Mouse (Mus musculus) stomach, embryonic 15.5 days (tissue): ENCODE data around the gene Anpep. TPM values are rescaled to one million over a fixed set of nuclear protein-coding genes. Genes with fewer than 3 reads are reported as not detected.

Experiments used
- ATAC-seq: fragments of 200-750 bp; cut with Nextera tagmentation; 2 replicates; pipeline ENCODE4 v1.8.0; 2017; ENCODE audit warnings: low read depth, moderate number of reproducible peaks, moderate TSS enrichment; ENCODE audit not compliant: insufficient read depth, low FRiP score
- H3K27ac ChIP-seq: fragments of 300-500 bp; sonication (generic); 2 replicates; pipeline ENCODE4 v1.5.1; 2015; ENCODE audit warnings: mild to moderate bottlenecking, inconsistent platforms
- H3K27me3 ChIP-seq: fragments of 300-500 bp; sonication (generic); replicated peaks from 2 replicates; pipeline ENCODE4 v1.6.1; 2015; ENCODE audit warnings: inconsistent platforms
- H3K36me3 ChIP-seq: fragments of 300-500 bp; sonication (generic); 2 replicates; pipeline ENCODE4 v1.6.1; 2015; ENCODE audit warnings: inconsistent platforms
- H3K4me1 ChIP-seq: fragments of 300-500 bp; sonication (generic); 2 replicates; pipeline ENCODE4 v1.6.1; 2015; ENCODE audit warnings: inconsistent platforms
- H3K4me2 ChIP-seq: fragments of 300-500 bp; sonication (generic); 2 replicates; pipeline ENCODE4 v1.6.1; 2015; ENCODE audit warnings: mild to moderate bottlenecking, inconsistent platforms
- H3K4me3 ChIP-seq: fragments of 300-500 bp; sonication (generic); replicated peaks from 2 replicates; pipeline ENCODE4 v1.5.1; 2015; ENCODE audit warnings: inconsistent platforms
- H3K9ac ChIP-seq: fragments of 300-500 bp; sonication (generic); 2 replicates; pipeline ENCODE4 v1.6.1; 2015; ENCODE audit warnings: inconsistent platforms
- H3K9me3 ChIP-seq: fragments of 300-500 bp; sonication (generic); 2 replicates; pipeline ENCODE4 v1.6.1; 2016; ENCODE audit warnings: inconsistent platforms
- WGBS: fragments of 180-500 bp; shearing (Covaris S2); methylation state at CpG from one replicate; pipeline ENCODE4 v1.1.7; 2015; 5-methylcytosine and 5-hydroxymethylcytosine counted together
- polyA plus RNA-seq: library from polyadenylated mRNA; unstranded; fragments of >200 nt; fragmentation: Nextera tagmentation; extraction: Ambion mirVana; gene quantifications from 2 replicates; pipeline ENCODE4 v1.2.1, GENCODE M21; 2015

Anpep gene
- polyA plus RNA-seq, 1 experiment from 2014 or later: 55.9 TPM

DNA sequence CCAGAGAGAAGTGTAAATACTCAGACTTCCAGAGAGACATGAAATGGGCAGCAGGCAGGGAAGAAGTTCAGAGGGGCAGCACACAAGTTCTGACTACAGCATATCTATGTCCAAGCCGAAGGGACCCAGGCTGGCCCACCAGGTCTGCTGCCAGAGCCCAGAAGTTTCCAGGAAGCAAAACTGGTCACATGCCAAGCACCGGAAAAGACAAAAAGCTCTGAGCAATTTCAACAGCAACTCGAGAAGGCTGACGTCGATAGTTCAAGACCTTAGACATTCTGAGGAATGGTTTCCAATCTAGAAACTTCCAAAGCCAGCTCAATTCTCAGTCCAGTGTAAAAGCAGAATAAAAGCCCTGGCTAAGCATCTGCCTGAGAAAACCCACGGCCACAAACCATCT, 29.3 kb downstream of the Anpep start:
- Histone ChIP-seq H3K9me3 (no peaks in the 10 kb centered on the region), H3K4me2 (no peak overlapping the region), H3K4me3 (no peak overlapping the region), H3K4me1 (no peaks in the 10 kb centered on the region), H3K36me3 (no peaks in the 10 kb centered on the region), H3K27me3 (no peaks in the 10 kb centered on the region), H3K9ac (no peak overlapping the region), H3K27ac (peak overlapping the region; percentile 27)
- 46% methylated on average over 6 of the region's 6 CpGs for WGBS
- no peak for ATAC-seq

DNA sequence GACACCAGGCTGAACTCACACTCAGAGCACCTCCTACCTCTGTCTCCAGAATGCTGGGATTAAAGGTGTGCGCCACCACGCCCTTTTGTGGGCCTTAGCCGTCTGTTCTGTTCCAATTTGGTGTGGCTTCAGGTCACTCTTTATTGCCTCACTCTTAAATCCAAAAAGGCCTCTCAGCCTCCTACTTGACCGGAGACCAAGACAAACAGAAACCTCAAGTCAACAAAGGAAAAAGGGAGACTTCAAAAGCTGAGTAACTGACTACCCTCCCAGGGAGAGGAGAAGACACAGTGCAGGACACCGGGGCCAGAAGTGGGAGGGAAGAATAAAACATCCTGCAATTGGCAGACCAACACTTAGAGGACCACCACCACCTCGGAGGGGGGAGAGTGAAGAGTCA, 29.7 kb downstream of the Anpep start:
- no peaks in the 10 kb centered on the region for H3K36me3 ChIP-seq
- 0 out of 2 replicates have a peak overlapping the region, but pooled peaks have one; percentile 27 for H3K27ac ChIP-seq

GRCm38 (mm10) chr7:79828341-79828740, 32.5 kb downstream of the Anpep start:
- WGBS: 82% methylated on average over 3 of the region's 3 CpGs
- ATAC-seq: no peak
- Histone ChIP-seq H3K9me3 (no peaks in the 10 kb centered on the region), H3K36me3 (0 out of 2 replicates have a peak, but pooled peaks cover 3% of the 10 kb centered on the region), H3K9ac (no peak overlapping the region), H3K4me3 (no peak overlapping the region), H3K4me1 (no peaks in the 10 kb centered on the region), H3K4me2 (no peak overlapping the region), H3K27ac (no peak overlapping the region), H3K27me3 (no peaks in the 10 kb centered on the region)

More for the DNA sequence above, 29.7 kb downstream of the Anpep start:
- no peaks in the 10 kb centered on the region for H3K9me3 ChIP-seq
- H3K4me1 ChIP-seq: no peaks in the 10 kb centered on the region
- ATAC-seq: no peak
- no peak overlapping the region for H3K4me3 ChIP-seq
- WGBS: 50% methylated on average over 6 of the region's 6 CpGs
- no peaks in the 10 kb centered on the region for H3K27me3 ChIP-seq
- H3K9ac ChIP-seq: no peak overlapping the region
- no peak overlapping the region for H3K4me2 ChIP-seq

DNA sequence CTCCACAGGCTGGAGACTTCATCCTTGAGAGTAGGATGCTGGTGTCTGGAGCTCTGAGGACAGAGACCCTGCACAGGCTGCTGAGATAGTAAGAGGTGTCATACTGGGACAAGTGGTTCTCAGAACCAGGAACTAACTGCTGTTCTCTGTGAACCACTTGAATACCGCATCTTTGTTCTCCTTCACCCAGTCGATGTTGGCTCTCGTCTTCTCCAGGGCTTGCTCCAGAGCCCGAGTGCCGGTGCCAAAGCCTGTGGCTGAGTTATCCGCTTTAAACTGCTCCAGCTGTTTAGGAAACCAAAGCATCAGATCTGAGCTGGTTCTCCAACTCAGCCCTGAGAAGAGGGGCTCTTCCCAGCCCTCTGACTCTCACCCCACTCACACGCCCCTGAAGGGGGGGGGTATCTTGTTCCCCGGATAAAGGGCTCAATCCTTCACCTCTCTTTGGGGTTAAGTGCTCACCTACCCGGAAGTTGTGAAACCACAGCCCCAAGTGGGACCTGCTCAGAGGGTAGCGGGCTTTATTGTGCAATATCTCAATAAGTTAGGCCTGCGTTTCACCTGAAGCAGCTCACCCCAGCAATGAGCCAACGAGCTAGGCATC, 38.7 kb downstream of the Anpep start:
- Histone ChIP-seq H3K36me3 (0 out of 2 replicates have a peak, but pooled peaks cover 7% of the 10 kb centered on the region), H3K9ac (no peak overlapping the region), H3K27me3 (no peaks in the 10 kb centered on the region), H3K4me3 (no peak overlapping the region), H3K9me3 (no peaks in the 10 kb centered on the region), H3K4me1 (0 out of 2 replicates have a peak, but pooled peaks cover 7% of the 10 kb centered on the region), H3K4me2 (no peak overlapping the region), H3K27ac (no peak overlapping the region)
- ATAC-seq: no peak
- WGBS: 77% methylated on average over 12 of the region's 12 CpGs

GRCm38 (mm10) chr7:79819996-79820395, 40.9 kb downstream of the Anpep start:
- Histone ChIP-seq H3K4me2 (no peak overlapping the region), H3K9ac (no peak overlapping the region), H3K27ac (peak overlapping the region; percentile 48), H3K4me1 (0 out of 2 replicates have a peak, but pooled peaks cover 7% of the 10 kb centered on the region), H3K4me3 (no peak overlapping the region), H3K27me3 (no peaks in the 10 kb centered on the region), H3K36me3 (0 out of 2 replicates have a peak, but pooled peaks cover 5% of the 10 kb centered on the region), H3K9me3 (no peaks in the 10 kb centered on the region)
- no peak for ATAC-seq
- WGBS: 53% methylated on average over 11 of the region's 11 CpGs

- Histone ChIP-seq H3K4me3 (no peak overlapping the region), H3K36me3 (0 out of 2 replicates have a peak, but pooled peaks cover 5% of the 10 kb centered on the region), H3K27me3 (no peaks in the 10 kb centered on the region), H3K4me2 (no peak overlapping the region), H3K27ac (peak overlapping the region; percentile 48), H3K9me3 (no peaks in the 10 kb centered on the region), H3K4me1 (0 out of 2 replicates have a peak, but pooled peaks cover 7% of the 10 kb centered on the region), H3K9ac (no peak overlapping the region)
- 21% methylated on average over 4 of the region's 4 CpGs for WGBS
- no peak; the same call in 1 of the 2 replicates for ATAC-seq
Measured at GRCm38 (mm10) chr7:79819515-79819914, 41.3 kb downstream of the Anpep start.

DNA sequence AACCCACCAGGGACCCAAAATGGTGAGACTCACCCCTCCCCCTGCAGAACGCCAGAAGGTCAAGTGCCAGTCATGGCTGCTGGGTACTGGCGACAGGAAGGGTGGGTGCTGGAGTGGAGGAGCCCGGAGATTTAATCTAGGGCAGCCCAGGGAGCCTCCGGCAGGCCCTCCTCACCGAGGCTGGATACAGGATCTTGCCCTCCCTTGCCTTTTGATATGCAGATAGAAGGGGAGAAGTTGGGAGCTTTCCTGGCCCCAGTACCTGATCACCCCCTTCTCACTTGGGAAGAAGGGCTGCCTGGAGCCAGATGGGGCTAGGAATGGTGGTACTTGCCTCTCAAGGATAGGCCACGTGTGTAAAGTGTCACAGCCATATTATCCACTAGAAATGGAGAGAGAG, 42.5 kb downstream of the Anpep start:
- H3K36me3 ChIP-seq: 0 out of 2 replicates have a peak, but pooled peaks cover 5% of the 10 kb centered on the region
- H3K27me3 ChIP-seq: no peaks in the 10 kb centered on the region
- H3K4me1 ChIP-seq: 0 out of 2 replicates have a peak, but pooled peaks cover 7% of the 10 kb centered on the region
- WGBS: 7% methylated on average over 6 of the region's 6 CpGs
- no peak overlapping the region for H3K4me2 ChIP-seq
- H3K9me3 ChIP-seq: no peaks in the 10 kb centered on the region
- H3K9ac ChIP-seq: no peak overlapping the region
- ATAC-seq: no peak
- no peak overlapping the region for H3K27ac ChIP-seq
- no peak overlapping the region for H3K4me3 ChIP-seq

DNA sequence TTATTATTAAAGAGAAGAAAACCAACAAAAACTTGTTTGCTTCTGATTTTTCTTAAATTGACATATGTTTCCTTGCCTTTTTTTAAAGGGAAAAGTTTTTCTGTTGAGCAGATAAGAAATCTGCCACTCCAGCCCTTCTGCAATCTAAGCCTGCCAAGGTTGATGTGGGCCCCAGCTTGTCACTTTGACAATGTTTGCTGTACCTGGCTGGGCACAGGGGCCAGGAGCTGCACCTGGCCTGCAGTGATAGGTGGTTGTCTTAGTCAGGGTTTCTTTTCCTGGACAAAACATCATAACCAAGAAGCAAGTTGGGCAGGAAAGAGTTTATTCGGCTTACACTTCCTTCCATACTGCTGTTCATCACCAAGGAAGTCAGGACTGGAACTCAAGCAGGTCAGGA, 47.5 kb downstream of the Anpep start:
- H3K4me1 ChIP-seq: 0 out of 2 replicates have a peak, but pooled peaks cover 19% of the 10 kb centered on the region
- no peak for ATAC-seq
- peaks cover 17% of the 10 kb centered on the region for H3K27me3 ChIP-seq
- H3K36me3 ChIP-seq: no peaks in the 10 kb centered on the region
- no peak overlapping the region for H3K4me3 ChIP-seq
- H3K4me2 ChIP-seq: no peak overlapping the region
- 0 out of 2 replicates have a peak overlapping the region, but pooled peaks have one; percentile 11 for H3K27ac ChIP-seq
- 71% methylated on average over 1 of the region's 1 CpGs for WGBS
- no peak overlapping the region for H3K9ac ChIP-seq
- no peaks in the 10 kb centered on the region for H3K9me3 ChIP-seq

GRCm38 (mm10) chr7:79810611-79811506, 50.0 kb downstream of the Anpep start, which contains the start of gene Mesp2:
Mesp2 (plus strand) TSS chr7:79810727.
- Histone ChIP-seq H3K4me3 (peak within 1 kb of the TSS; percentile 39), H3K27me3 (peaks cover 17% of the 10 kb centered on the region), H3K36me3 (no peaks in the 10 kb centered on the region), H3K27ac (no peak within 1 kb of the TSS), H3K9me3 (no peaks in the 10 kb centered on the region), H3K4me2 (peak within 1 kb of the TSS; percentile 73), H3K4me1 (0 out of 2 replicates have a peak, but pooled peaks cover 16% of the 10 kb centered on the region), H3K9ac (peak within 1 kb of the TSS; percentile 32; the same call in 1 of the 2 replicates)
- ATAC-seq: peak; percentile 41; the same call in 1 of the 2 replicates
- 11% methylated on average over 71 of the region's 71 CpGs for WGBS

GRCm38 (mm10) chr7:79808561-79808960, 52.3 kb downstream of the Anpep start:
- Histone ChIP-seq H3K36me3 (no peaks in the 10 kb centered on the region), H3K9ac (no peak overlapping the region), H3K27me3 (peaks cover 17% of the 10 kb centered on the region), H3K9me3 (no peaks in the 10 kb centered on the region), H3K27ac (no peak overlapping the region), H3K4me1 (peaks cover 16% of the 10 kb centered on the region; the same call in 1 of the 2 replicates), H3K4me2 (no peak overlapping the region), H3K4me3 (no peak overlapping the region)
- no peak for ATAC-seq
- WGBS: 78% methylated on average over 7 of the region's 7 CpGs

DNA sequence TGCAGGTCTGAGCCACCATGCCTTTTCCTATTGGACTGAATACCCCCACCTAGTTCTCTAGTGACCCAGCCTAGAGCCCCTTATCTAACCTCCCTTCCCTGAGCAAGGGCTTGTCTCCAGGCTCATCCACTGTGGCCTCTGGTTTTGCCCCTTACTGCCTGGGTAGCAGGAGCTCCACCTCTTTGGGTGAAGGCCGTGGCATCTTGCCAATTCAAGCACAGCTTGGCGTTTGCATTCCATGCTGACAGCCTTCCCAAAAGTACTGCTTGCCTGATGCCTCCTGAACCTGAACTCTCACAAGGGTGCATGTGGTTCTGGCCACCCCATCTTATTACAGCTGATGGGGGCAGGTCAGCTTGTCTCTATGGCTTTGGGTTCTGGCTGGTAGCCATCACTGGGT, 57.0 kb downstream of the Anpep start:
- no peaks in the 10 kb centered on the region for H3K9me3 ChIP-seq
- ATAC-seq: 0 out of 2 replicates have a peak, but pooled peaks have one; percentile 20
- H3K27ac ChIP-seq: no peak overlapping the region
- no peaks in the 10 kb centered on the region for H3K27me3 ChIP-seq
- no peaks in the 10 kb centered on the region; the same call in 1 of the 2 replicates for H3K4me1 ChIP-seq
- no peak overlapping the region for H3K4me2 ChIP-seq
- H3K36me3 ChIP-seq: no peaks in the 10 kb centered on the region
- H3K4me3 ChIP-seq: no peak overlapping the region
- H3K9ac ChIP-seq: no peak overlapping the region
- WGBS: 46% methylated on average over 2 of the region's 2 CpGs
